Mouse (Mus musculus) right cerebral cortex, adult 2 months (tissue): ENCODE measurements around the gene Gjb5.

Source experiments
- DNase-seq, 2 experiments: peaks; one replicate each; pipeline ENCODE4 v3.0.0; 2021 to 2022; ENCODE audit warnings: low spot score in 2 of 2

Gjb5 gene

DNA sequence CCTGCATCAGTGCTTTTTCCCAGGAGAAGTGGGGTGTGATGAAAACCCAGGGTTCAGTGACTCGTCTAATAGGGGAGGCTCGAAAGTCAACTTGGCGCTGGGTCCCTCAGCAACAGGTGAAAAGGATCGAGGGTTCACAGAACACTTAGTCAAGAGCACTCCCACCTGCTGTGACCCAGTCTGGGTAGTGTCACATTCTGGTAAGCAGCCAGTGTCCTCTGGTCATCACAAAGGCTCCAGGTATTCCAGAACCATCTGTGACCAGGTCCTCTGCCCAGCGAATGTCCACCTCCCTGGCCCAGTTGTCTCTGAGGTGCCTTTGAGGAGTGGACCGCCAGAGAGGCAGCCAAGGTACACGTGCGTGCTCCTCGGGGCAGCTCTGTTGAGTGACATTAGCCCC is 46.4 kb downstream of the Gjb5 start:
- no peak for DNase-seq

DNA sequence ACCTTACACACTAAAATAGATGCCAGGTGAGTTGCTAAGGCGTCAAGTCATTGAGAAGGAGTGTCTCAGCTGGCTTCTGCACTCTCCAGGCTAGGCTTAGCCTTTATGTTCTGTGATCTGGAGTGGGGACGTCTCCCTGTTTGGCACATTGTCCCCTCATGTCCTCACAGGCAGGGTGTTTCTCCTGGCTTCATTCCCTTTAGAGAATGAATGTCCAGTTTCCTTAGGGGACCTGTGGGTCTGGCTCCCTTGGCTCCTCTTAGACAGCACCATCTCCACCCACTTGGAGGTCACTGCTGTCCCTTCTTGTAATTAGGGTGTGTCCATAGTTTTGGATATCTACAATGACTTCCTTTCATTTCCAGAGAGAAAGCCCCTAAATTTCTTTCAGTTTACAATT is 51.1 kb downstream of the Gjb5 start:
- no peak for DNase-seq
